In the genomic region with DNA sequence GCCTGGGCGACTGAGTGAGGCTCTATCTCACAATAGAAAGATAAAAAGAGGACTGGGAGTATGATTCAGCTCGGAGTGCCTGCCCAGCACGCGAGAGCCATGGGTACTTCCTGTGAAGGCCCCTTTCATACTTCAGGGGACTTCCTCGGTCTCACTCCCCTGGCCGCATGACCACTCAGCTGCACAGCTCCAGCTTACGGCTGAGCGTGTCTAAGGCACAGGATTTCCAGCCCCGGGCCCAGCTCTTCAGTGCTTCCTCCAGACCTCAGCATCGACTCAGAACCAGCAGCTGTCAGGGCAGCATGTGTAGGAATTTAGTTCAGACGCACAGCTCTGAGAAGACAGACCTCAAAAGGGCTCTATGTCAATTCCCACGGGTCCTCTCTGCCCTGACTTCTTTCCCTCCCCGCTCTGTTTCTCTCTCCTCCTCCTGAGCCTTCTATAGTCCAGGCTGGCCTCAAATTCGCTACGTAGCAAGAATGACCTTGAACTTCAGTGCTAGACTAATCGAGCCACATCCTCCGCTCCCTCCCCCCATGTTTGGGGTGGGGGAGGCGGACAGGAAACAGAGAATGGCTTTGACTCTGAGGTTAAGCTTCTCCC, we compare ENCODE assay signal across 8 mouse cellular contexts.
DNase-seq lines count a peak whose midpoint lies in the region; ATAC-seq and TF ChIP-seq lines count a peak whose summit lies in the region.

No protein-coding gene starts in this region.

- peaks cover 19% of the 10 kb centered on the region for H3K4me1 ChIP-seq in heart, embryonic 15.5 days (replicated peaks)
- peaks cover 4% of the 10 kb centered on the region; the same call in 1 of the 2 replicates for H3K4me1 ChIP-seq in hindbrain, embryonic 14.5 days (replicated peaks; ENCODE audit: control insufficient read depth, insufficient read depth, low read length)
- H3K4me1 ChIP-seq in liver, embryonic 11.5 days (replicated peaks; ENCODE audit: control insufficient read depth, insufficient read depth, low read length), result peaks cover 21% of the 10 kb centered on the region
- no peaks in the 10 kb centered on the region for H3K4me1 ChIP-seq in testis, adult 2 months (ENCODE audit: control insufficient read depth, insufficient read depth, low read length)

- peaks cover 40% of the 10 kb centered on the region for H3K36me3 ChIP-seq in heart, embryonic 15.5 days
- peaks cover 40% of the 10 kb centered on the region for H3K36me3 ChIP-seq in hindbrain, embryonic 14.5 days (replicated peaks; ENCODE audit: control insufficient read depth, insufficient read depth)
- H3K36me3 ChIP-seq in liver, embryonic 11.5 days (ENCODE audit: control insufficient read depth, insufficient read depth, low read length), result peaks cover 25% of the 10 kb centered on the region; the same call in 1 of the 2 replicates
- H3K36me3 ChIP-seq in testis, adult 2 months (ENCODE audit: control insufficient read depth, insufficient read depth, low read length), result no peaks in the 10 kb centered on the region

- WGBS in heart, embryonic 15.5 days, result 22% methylated on average over 18 of the region's 18 CpGs
- 47% methylated on average over 18 of the region's 18 CpGs for WGBS in hindbrain, embryonic 14.5 days
- 36% methylated on average over 18 of the region's 18 CpGs for WGBS in liver, embryonic 11.5 days

- DNase-seq in heart, postnatal 36 days, result no peak
- DNase-seq in T-cell, adult 2 months (ENCODE audit: low spot score), result peak; percentile 18
- DNase-seq in hindbrain, embryonic 14.5 days (ENCODE audit: low spot score), result peak; percentile 33
- DNase-seq in liver, embryonic 11.5 days (ENCODE audit: low spot score), result no peak
- DNase-seq in layer of hippocampus, postnatal 10 days (ENCODE audit: low spot score in 2 of 2), result no peak

- no peak overlapping the region for H3K4me2 ChIP-seq in heart, embryonic 15.5 days
- H3K4me2 ChIP-seq in hindbrain, embryonic 14.5 days (replicated peaks), result no peak overlapping the region
- H3K4me2 ChIP-seq in liver, embryonic 11.5 days, result no peak overlapping the region; the same call in 1 of the 2 replicates

- no peak overlapping the region for H3K4me3 ChIP-seq in heart, embryonic 15.5 days
- H3K4me3 ChIP-seq in hindbrain, embryonic 14.5 days (replicated peaks; ENCODE audit: low read length), result no peak overlapping the region
- H3K4me3 ChIP-seq in liver, embryonic 11.5 days (ENCODE audit: low read depth, low read length), result no peak overlapping the region
- no peak overlapping the region for H3K4me3 ChIP-seq in testis, adult 2 months (ENCODE audit: control insufficient read depth, low read depth, low read length)

- H3K9ac ChIP-seq in heart, embryonic 15.5 days, result no peak overlapping the region
- 0 out of 2 replicates have a peak overlapping the region, but pooled peaks have one; percentile 20 for H3K9ac ChIP-seq in hindbrain, embryonic 14.5 days
- H3K9ac ChIP-seq in liver, embryonic 11.5 days (ENCODE audit: low read depth, low read length), result peak overlapping the region; percentile 26

- no peaks in the 10 kb centered on the region for H3K27me3 ChIP-seq in heart, embryonic 15.5 days
- no peaks in the 10 kb centered on the region for H3K27me3 ChIP-seq in hindbrain, embryonic 14.5 days (ENCODE audit: control insufficient read depth, insufficient read depth, low read length)
- H3K27me3 ChIP-seq in liver, embryonic 11.5 days (replicated peaks; ENCODE audit: control insufficient read depth, insufficient read depth, low read length), result no peaks in the 10 kb centered on the region
- H3K27me3 ChIP-seq in testis, adult 2 months (ENCODE audit: control insufficient read depth, insufficient read depth, low read length), result no peaks in the 10 kb centered on the region

- 0 out of 2 replicates have a peak, but pooled peaks have one; percentile 41 for ATAC-seq in heart, embryonic 15.5 days (replicated peaks; ENCODE audit: insufficient number of reproducible peaks, insufficient read depth, low FRiP score, low read depth)
- ATAC-seq in hindbrain, embryonic 14.5 days (ENCODE audit: low FRiP score), result 0 out of 2 replicates have a peak, but pooled peaks have one; percentile 21
- peak; percentile 38; the same call in 1 of the 2 replicates for ATAC-seq in liver, embryonic 11.5 days (replicated peaks; ENCODE audit: low FRiP score)
- ATAC-seq in cerebellum, adult (ENCODE audit: insufficient number of reproducible peaks, low FRiP score, low TSS enrichment), result no peak

- peak overlapping the region; percentile 72 for H3K27ac ChIP-seq in heart, embryonic 15.5 days
- H3K27ac ChIP-seq in hindbrain, embryonic 14.5 days, result no peak overlapping the region
- H3K27ac ChIP-seq in liver, embryonic 11.5 days (ENCODE audit: low read depth, low read length), result peak overlapping the region; percentile 73
- H3K27ac ChIP-seq in testis, adult 2 months (ENCODE audit: control insufficient read depth, insufficient read depth, low read depth, low read length), result 0 out of 2 replicates have a peak overlapping the region, but pooled peaks have one; percentile 8

- no peak for TF ChIP-seq CTCF in testis, adult 2 months (IDR thresholded peaks at IDR 0.05; ENCODE audit: control insufficient read depth, insufficient read depth, insufficient replicate concordance, low read depth, low read length)

- TF ChIP-seq POLR2A in testis, adult 2 months (IDR thresholded peaks at IDR 0.05; ENCODE audit: control insufficient read depth, low read depth, low read length), result no peak

- intact Hi-C loops in heart, postnatal 36 days (cut with DNase I), result no loop called here

- no peaks in the 10 kb centered on the region for H3K9me3 ChIP-seq in heart, embryonic 15.5 days (replicated peaks)
- no peaks in the 10 kb centered on the region for H3K9me3 ChIP-seq in hindbrain, embryonic 14.5 days (ENCODE audit: control insufficient read depth, low read length)
- H3K9me3 ChIP-seq in liver, embryonic 11.5 days (ENCODE audit: control insufficient read depth, low read length), result no peaks in the 10 kb centered on the region

Comparison
In these comparisons a context has a peak if more than half of its experiments do, and no peak if none do; other contexts are left out.
1. DNase-seq: peak in T-cell, adult 2 months (single experiment) and hindbrain, embryonic 14.5 days (single experiment); none in heart, postnatal 36 days (0 of 2), liver, embryonic 11.5 days (single experiment) and layer of hippocampus, postnatal 10 days (0 of 2).